Mouse (Mus musculus): ENCODE measurements at regions not wholly inside any gene's neighbourhood (a gene's known extent, or its start where the extent isn't known, plus 50 kb on each side); places are given as distances from the start of the nearest gene placed in this dataset.

GRCm38 (mm10) chr8:80264915-80265314 lies 207.1 kb upstream of the Hhip start:
- H3K36me3 ChIP-seq (replicated peaks; ENCODE audit: low read length) = no peaks in the 10 kb centered on the region
- H3K27me3 ChIP-seq (replicated peaks) = no peaks in the 10 kb centered on the region
- TF ChIP-seq GATA1 (IDR thresholded peaks at IDR 0.05; ENCODE audit: borderline replicate concordance, low read length) (no peak), FLI1 (IDR thresholded peaks at IDR 0.05; ENCODE audit: low read length) (no peak)
- no peaks in the 10 kb centered on the region for H3K9me3 ChIP-seq
- no peaks in the 10 kb centered on the region for H3K4me1 ChIP-seq
- H3K4me3 ChIP-seq (replicated peaks) = no peak overlapping the region

GRCm38 (mm10) chr8:80263468-80263945 lies 205.7 kb upstream of the Hhip start:
- Histone ChIP-seq H3K27me3 (replicated peaks) (no peaks in the 10 kb centered on the region), H3K9me3 (no peaks in the 10 kb centered on the region), H3K4me3 (replicated peaks) (no peak overlapping the region), H3K36me3 (replicated peaks; ENCODE audit: low read length) (no peaks in the 10 kb centered on the region), H3K4me1 (no peaks in the 10 kb centered on the region)
- TF ChIP-seq FLI1 (IDR thresholded peaks at IDR 0.05; ENCODE audit: low read length) (no peak), GATA1 (IDR thresholded peaks at IDR 0.05; ENCODE audit: borderline replicate concordance, low read length) (no peak)

GRCm38 (mm10) chr8:80262911-80263310 lies 205.1 kb upstream of the Hhip start:
- no peaks in the 10 kb centered on the region for H3K36me3 ChIP-seq (replicated peaks; ENCODE audit: low read length)
- no peak for TF ChIP-seq FLI1 (IDR thresholded peaks at IDR 0.05; ENCODE audit: low read length)
- no peak for TF ChIP-seq GATA1 (IDR thresholded peaks at IDR 0.05; ENCODE audit: borderline replicate concordance, low read length)
- no peaks in the 10 kb centered on the region for H3K4me1 ChIP-seq
- H3K4me3 ChIP-seq (replicated peaks) = no peak overlapping the region
- no peaks in the 10 kb centered on the region for H3K9me3 ChIP-seq
- no peaks in the 10 kb centered on the region for H3K27me3 ChIP-seq (replicated peaks)

- Histone ChIP-seq H3K36me3 (replicated peaks; ENCODE audit: low read length) (no peaks in the 10 kb centered on the region), H3K9me3 (no peaks in the 10 kb centered on the region), H3K27me3 (replicated peaks) (no peaks in the 10 kb centered on the region), H3K4me1 (no peaks in the 10 kb centered on the region), H3K4me3 (replicated peaks) (no peak overlapping the region)
- TF ChIP-seq FLI1 (IDR thresholded peaks at IDR 0.05; ENCODE audit: low read length) = no peak
- TF ChIP-seq GATA1 (IDR thresholded peaks at IDR 0.05; ENCODE audit: borderline replicate concordance, low read length) = no peak
Measured at GRCm38 (mm10) chr8:80253541-80253940, 195.7 kb upstream of the Hhip start.

GRCm38 (mm10) chr8:80251595-80251994 lies 193.8 kb upstream of the Hhip start:
- Histone ChIP-seq H3K4me3 (replicated peaks) (no peak overlapping the region), H3K36me3 (replicated peaks; ENCODE audit: low read length) (no peaks in the 10 kb centered on the region), H3K9me3 (no peaks in the 10 kb centered on the region), H3K4me1 (no peaks in the 10 kb centered on the region), H3K27me3 (replicated peaks) (no peaks in the 10 kb centered on the region)
- TF ChIP-seq FLI1 (IDR thresholded peaks at IDR 0.05; ENCODE audit: low read length) = no peak
- no peak for TF ChIP-seq GATA1 (IDR thresholded peaks at IDR 0.05; ENCODE audit: borderline replicate concordance, low read length)

GRCm38 (mm10) chr8:80250305-80251161 lies 192.7 kb upstream of the Hhip start:
- TF ChIP-seq FLI1 (IDR thresholded peaks at IDR 0.05; ENCODE audit: low read length) (no peak), GATA1 (IDR thresholded peaks at IDR 0.05; ENCODE audit: borderline replicate concordance, low read length) (no peak; the same call in 2 of the 3 replicates)
- H3K36me3 ChIP-seq (replicated peaks; ENCODE audit: low read length) = no peaks in the 10 kb centered on the region
- H3K4me3 ChIP-seq (replicated peaks) = peak overlapping the region; percentile 62
- H3K9me3 ChIP-seq = no peaks in the 10 kb centered on the region
- no peaks in the 10 kb centered on the region for H3K27me3 ChIP-seq (replicated peaks)
- H3K4me1 ChIP-seq = no peaks in the 10 kb centered on the region

- Histone ChIP-seq H3K9me3 (no peaks in the 10 kb centered on the region), H3K4me1 (no peaks in the 10 kb centered on the region), H3K27me3 (replicated peaks) (no peaks in the 10 kb centered on the region), H3K36me3 (replicated peaks; ENCODE audit: low read length) (no peaks in the 10 kb centered on the region), H3K4me3 (replicated peaks) (no peak overlapping the region)
- TF ChIP-seq GATA1 (IDR thresholded peaks at IDR 0.05; ENCODE audit: borderline replicate concordance, low read length) (no peak), FLI1 (IDR thresholded peaks at IDR 0.05; ENCODE audit: low read length) (no peak)
Measured at GRCm38 (mm10) chr8:80249762-80250161, 192.0 kb upstream of the Hhip start.

GRCm38 (mm10) chr8:80239879-80240278 lies 182.1 kb upstream of the Hhip start:
- Histone ChIP-seq H3K27me3 (replicated peaks) (no peaks in the 10 kb centered on the region), H3K36me3 (replicated peaks; ENCODE audit: low read length) (no peaks in the 10 kb centered on the region), H3K4me1 (no peaks in the 10 kb centered on the region), H3K9me3 (peaks cover 11% of the 10 kb centered on the region; the same call in 1 of the 2 replicates), H3K4me3 (replicated peaks) (no peak overlapping the region)
- no peak for TF ChIP-seq GATA1 (IDR thresholded peaks at IDR 0.05; ENCODE audit: borderline replicate concordance, low read length)
- TF ChIP-seq FLI1 (IDR thresholded peaks at IDR 0.05; ENCODE audit: low read length) = no peak

- no peaks in the 10 kb centered on the region for H3K4me1 ChIP-seq
- H3K9me3 ChIP-seq = no peaks in the 10 kb centered on the region
- H3K4me3 ChIP-seq (replicated peaks) = no peak overlapping the region
- H3K36me3 ChIP-seq (replicated peaks; ENCODE audit: low read length) = no peaks in the 10 kb centered on the region
- TF ChIP-seq FLI1 (IDR thresholded peaks at IDR 0.05; ENCODE audit: low read length) (no peak), GATA1 (IDR thresholded peaks at IDR 0.05; ENCODE audit: borderline replicate concordance, low read length) (no peak)
- no peaks in the 10 kb centered on the region for H3K27me3 ChIP-seq (replicated peaks)
Measured at GRCm38 (mm10) chr8:80210361-80210760, 152.6 kb upstream of the Hhip start.

Measured in megakaryocyte, embryonic 14.5 days (primary cell).